Mouse (Mus musculus): ENCODE measurements around the gene Pde12.

- no peak for TF ChIP-seq CTCF (IDR thresholded peaks at IDR 0.05; ENCODE audit: insufficient read depth, low read length)
- TF ChIP-seq POLR2A (IDR thresholded peaks at IDR 0.05; ENCODE audit: borderline replicate concordance, extremely low read depth, low read depth, low read length), result no peak
Observed at GRCm38 (mm10) chr14:26658178-26658577, 11.5 kb downstream of the Pde12 start.
